Mouse (Mus musculus): ENCODE measurements around the gene Zfyve16. TPM values are rescaled to one million over a fixed set of nuclear protein-coding genes. Genes with fewer than 3 reads are reported as not detected.

Zfyve16 gene
- polyA plus RNA-seq (2012; rRNA removed), result 16.2 and 18.6 TPM in 2 replicates

DNA sequence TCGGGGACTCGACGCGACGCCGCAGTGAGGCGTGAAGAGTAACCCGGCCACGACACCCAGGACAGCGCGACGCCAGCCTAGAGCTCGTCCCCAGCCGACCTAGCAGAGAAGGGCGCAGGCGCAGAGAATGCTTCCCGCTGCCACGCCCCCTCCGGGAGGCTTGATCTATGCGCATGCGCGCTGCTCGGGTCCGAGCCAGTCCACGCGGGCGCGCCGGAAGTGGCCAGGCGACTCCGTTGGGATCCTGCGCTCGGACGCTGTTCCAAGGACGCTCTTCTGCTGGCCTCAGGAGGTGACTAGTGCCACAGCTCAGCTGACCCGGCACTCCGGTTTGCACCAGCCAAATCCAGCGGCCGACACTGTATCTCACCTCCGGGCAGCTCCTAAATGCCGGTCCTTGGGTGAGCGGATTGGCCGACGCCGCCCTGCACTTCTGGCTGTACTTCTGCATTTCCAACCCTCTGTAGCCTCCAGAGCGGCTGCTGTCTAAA, at the start of gene Zfyve16:
Zfyve16 (minus strand) TSS at position 148 of the 491 bp plus-strand sequence.
- DNase-seq (ENCODE audit: low read depth), result peak; percentile 97
- TF ChIP-seq POLR2A (IDR thresholded peaks at IDR 0.05; ENCODE audit: borderline replicate concordance, extremely low read depth, insufficient read depth, insufficient read length, poor library complexity, severe bottlenecking) (peak; percentile 93), CTCF (IDR thresholded peaks at IDR 0.05; ENCODE audit: borderline replicate concordance, extremely low read depth, insufficient read depth, insufficient read length) (no peak)

DNA sequence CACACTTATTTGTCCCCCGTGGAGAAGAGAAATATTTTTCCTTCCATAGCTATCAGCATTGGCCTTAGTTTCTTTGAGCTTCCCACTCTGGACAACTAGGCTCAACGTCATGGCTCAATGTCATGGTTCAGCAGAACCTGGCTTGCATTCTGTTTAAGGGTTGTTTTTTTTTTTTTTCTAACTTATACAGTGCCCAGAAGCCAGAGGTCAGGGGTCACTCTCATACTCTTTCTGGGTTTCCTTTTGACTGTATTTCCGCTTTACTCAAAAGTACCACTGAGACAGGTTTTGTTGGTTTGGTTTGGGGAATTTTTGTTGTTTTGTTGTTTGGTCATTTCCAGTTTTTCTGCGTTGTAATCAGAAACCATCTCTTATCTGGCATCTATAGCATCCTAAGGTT, 47.5 kb upstream of the Zfyve16 start:
- TF ChIP-seq POLR2A (IDR thresholded peaks at IDR 0.05; ENCODE audit: borderline replicate concordance, extremely low read depth, insufficient read depth, insufficient read length, poor library complexity, severe bottlenecking), result no peak
- TF ChIP-seq CTCF (IDR thresholded peaks at IDR 0.05; ENCODE audit: borderline replicate concordance, extremely low read depth, insufficient read depth, insufficient read length), result no peak
- DNase-seq (ENCODE audit: low read depth), result no peak

DNA sequence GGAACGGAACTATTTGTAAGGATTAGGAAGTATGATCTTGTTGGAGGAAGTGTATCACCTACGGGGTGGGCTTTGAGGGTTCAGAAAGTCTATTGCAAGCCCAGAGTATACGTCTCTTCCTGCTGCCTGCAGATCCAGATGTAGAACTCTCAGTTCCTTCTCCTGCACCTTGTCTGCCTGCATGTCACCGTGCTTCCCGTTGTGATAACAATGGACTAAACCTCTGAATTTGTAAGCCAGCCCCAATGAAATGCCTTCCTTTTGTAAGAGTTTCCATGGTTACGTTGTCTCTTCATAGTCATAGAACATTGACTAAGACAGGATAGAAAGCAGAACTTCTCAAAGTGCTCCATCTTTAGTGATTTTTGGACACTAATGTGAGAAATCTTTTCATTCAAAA, 46.0 kb upstream of the Zfyve16 start:
- no peak for TF ChIP-seq POLR2A (IDR thresholded peaks at IDR 0.05; ENCODE audit: borderline replicate concordance, extremely low read depth, insufficient read depth, insufficient read length, poor library complexity, severe bottlenecking)
- TF ChIP-seq CTCF (IDR thresholded peaks at IDR 0.05; ENCODE audit: borderline replicate concordance, extremely low read depth, insufficient read depth, insufficient read length), result no peak
- no peak for DNase-seq (ENCODE audit: low read depth)

DNA sequence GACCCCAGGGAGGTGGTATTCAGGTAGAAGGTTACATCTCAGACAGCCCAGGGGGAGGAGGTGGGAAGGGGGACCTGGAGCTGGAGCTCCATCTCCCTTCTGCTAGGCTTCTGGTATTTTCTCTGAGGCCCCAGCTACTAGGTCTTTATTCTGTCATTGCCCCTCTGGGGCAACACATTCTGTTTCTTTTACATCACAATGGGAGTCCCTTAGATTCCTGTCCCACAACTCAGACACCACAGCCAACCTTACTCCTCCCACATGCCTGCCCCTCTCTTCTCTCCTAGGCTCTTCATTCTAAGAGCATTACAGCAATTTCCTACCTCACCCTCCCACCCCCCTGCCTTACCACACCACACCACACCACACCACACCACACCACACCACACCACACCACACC, 45.4 kb upstream of the Zfyve16 start, which contains the start of gene Spz1:
Spz1 (minus strand) TSS at position 101 of the 400 bp plus-strand sequence.
- no peak for TF ChIP-seq POLR2A (IDR thresholded peaks at IDR 0.05; ENCODE audit: borderline replicate concordance, extremely low read depth, insufficient read depth, insufficient read length, poor library complexity, severe bottlenecking)

DNA sequence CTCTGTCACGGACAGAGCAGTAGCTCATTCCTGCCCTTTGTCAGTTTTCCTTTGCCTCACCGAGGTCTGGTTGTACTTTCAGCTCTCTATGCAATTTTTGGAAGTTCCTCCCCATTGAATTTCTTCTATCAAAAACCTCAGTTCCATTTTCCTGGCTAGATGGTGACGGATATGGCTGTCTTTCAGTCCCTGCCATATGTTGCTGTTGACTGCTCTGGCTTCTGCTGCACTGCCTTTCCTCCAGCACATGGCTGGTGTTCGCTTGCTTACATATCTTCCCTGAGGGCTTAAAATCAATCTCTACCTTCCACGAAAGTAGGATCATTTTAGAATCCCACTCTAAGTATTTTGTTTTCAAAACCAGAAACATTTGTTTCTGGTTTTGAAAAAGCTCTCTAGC, 28.8 kb upstream of the Zfyve16 start:
- DNase-seq (ENCODE audit: low read depth), result peak; percentile 45
- TF ChIP-seq CTCF (IDR thresholded peaks at IDR 0.05; ENCODE audit: borderline replicate concordance, extremely low read depth, insufficient read depth, insufficient read length), result no peak
- no peak for TF ChIP-seq POLR2A (IDR thresholded peaks at IDR 0.05; ENCODE audit: borderline replicate concordance, extremely low read depth, insufficient read depth, insufficient read length, poor library complexity, severe bottlenecking)

More for the DNA sequence above, 45.4 kb upstream of the Zfyve16 start, which contains the start of gene Spz1:
- no peak for DNase-seq (ENCODE audit: low read depth)

DNA sequence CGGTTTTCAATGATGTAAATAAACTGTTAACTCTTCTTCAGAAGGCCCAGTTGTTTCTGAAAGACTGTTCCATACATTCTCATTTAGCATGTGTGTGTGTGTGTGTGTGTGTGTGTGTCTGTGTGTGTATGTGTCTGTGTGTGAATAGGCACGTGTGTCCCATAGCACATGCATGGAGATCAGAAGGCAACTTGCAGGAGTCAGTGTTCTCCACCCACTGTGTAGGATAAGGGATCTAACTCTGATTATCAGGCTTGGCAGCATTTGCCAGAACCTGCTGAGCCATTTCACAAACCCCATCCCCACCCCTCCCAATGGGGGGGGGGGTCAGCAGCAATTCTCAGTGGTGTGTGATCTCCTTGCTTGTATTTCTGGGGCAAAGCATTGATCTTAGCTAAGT, 26.6 kb upstream of the Zfyve16 start:
- no peak for DNase-seq (ENCODE audit: low read depth)
- no peak for TF ChIP-seq CTCF (IDR thresholded peaks at IDR 0.05; ENCODE audit: borderline replicate concordance, extremely low read depth, insufficient read depth, insufficient read length)
- TF ChIP-seq POLR2A (IDR thresholded peaks at IDR 0.05; ENCODE audit: borderline replicate concordance, extremely low read depth, insufficient read depth, insufficient read length, poor library complexity, severe bottlenecking), result no peak

DNA sequence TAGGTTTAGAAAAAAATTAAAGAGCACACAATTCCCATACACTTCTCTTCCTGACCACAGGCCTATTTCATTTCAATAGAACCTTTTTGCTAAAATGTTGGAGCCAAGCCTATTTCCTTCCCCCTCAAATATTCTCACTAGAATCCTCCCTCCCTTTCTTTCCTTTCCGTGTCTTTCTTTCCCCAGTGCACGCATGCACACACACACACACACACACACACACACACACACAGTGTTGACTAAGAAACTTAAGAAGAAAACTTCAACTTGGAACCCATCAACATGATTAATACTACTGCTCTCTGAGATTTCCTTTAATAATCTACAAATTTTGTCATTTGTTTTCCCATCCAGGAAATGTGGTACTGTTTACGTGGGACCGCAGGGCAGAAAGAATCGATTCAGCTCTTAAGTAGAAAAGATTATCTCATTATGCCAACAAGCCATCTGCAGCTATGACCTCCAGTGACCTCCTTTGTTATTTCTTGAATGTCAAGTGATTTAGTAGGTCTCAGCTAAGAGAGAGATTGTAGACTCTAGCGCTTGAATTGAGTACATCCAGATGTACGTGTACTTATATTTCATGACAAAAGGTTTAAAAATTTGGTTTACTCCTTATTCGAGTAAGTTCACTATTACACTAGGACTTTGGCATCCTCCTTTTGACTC, 25.9 kb upstream of the Zfyve16 start:
- no peak for TF ChIP-seq CTCF (IDR thresholded peaks at IDR 0.05; ENCODE audit: borderline replicate concordance, extremely low read depth, insufficient read depth, insufficient read length)
- peak; percentile 60 for DNase-seq (ENCODE audit: low read depth)

DNA sequence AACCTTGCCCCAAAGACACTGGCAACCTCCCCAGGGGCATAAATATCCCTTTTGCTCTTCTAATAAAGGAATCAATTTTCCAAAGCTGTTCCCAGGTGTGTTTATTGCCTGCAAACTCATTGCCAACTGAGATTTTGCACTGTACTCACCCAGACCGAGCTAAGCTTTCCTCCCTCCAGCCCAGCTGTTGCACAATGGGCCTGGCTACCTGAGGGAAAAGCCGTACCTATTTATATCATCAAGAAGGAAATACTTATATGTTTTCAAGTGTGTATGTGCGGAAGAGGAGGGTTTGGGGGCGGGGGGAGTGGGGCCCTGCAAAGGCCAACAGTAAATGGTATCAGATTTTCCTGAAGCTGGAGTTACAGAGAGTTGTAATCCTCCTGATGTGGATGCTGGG, 16.4 kb upstream of the Zfyve16 start:
- DNase-seq (ENCODE audit: low read depth), result no peak
- TF ChIP-seq POLR2A (IDR thresholded peaks at IDR 0.05; ENCODE audit: borderline replicate concordance, extremely low read depth, insufficient read depth, insufficient read length, poor library complexity, severe bottlenecking) (no peak), CTCF (IDR thresholded peaks at IDR 0.05; ENCODE audit: borderline replicate concordance, extremely low read depth, insufficient read depth, insufficient read length) (no peak)

DNA sequence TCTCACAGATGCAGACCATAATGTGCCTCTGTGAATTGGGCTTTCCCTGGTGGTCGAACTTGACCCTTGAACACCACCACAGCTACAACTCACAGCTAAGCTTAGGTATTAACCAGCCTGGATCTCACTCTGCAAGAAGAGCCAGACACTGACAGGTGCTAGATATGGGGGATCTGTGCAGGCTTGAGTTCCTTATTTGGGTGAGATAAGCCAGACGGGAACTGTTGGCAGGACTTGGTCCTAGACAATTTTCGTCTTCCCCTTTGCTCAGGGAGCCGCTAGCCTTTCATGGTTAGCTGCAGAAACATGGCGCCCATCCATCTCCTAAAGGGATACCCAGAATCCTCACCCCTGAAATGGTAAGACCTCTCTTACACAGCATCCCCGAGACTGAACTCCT, 10.3 kb upstream of the Zfyve16 start:
- no peak for DNase-seq (ENCODE audit: low read depth)
- TF ChIP-seq CTCF (IDR thresholded peaks at IDR 0.05; ENCODE audit: borderline replicate concordance, extremely low read depth, insufficient read depth, insufficient read length) (no peak), POLR2A (IDR thresholded peaks at IDR 0.05; ENCODE audit: borderline replicate concordance, extremely low read depth, insufficient read depth, insufficient read length, poor library complexity, severe bottlenecking) (no peak)

DNA sequence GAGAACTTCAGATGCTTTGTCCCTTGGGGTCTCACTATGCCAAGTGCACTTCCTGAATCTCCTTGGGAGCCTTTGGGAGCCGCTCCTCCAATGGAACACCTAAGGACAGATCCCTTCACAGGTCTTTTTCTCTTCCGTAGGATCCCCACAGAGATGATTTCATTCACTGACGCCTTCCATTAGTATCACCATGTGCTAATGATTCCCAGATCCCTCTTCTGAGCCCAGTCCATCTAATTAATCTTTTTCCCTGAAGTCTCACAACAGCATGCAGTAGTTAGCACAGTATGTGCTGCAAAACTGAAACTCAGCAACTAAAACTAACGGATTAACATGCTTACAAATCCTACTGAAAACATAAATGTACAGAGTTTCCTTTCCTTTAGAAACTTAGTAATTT, 8.5 kb upstream of the Zfyve16 start:
- no peak for DNase-seq (ENCODE audit: low read depth)
- TF ChIP-seq POLR2A (IDR thresholded peaks at IDR 0.05; ENCODE audit: borderline replicate concordance, extremely low read depth, insufficient read depth, insufficient read length, poor library complexity, severe bottlenecking), result no peak
- TF ChIP-seq CTCF (IDR thresholded peaks at IDR 0.05; ENCODE audit: borderline replicate concordance, extremely low read depth, insufficient read depth, insufficient read length), result no peak

DNA sequence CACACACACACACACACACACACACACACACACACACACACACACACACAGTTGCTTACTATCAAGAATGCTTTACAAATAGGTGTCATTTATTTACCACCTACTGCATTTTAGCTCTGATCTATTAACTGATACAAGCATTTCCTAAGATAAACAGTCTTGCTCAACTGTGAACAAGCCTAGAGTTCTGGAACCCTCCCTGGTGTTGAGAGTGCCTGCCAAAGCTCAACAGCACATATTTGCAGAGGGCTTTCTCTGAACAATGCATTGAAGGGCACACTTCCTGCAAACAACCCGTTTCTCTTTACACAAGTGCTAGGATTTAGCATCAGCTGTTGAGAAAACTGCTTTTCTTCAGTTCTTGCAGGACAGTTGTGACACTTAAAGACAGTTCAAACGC, 3.1 kb upstream of the Zfyve16 start:
- DNase-seq (ENCODE audit: low read depth), result no peak
- TF ChIP-seq CTCF (IDR thresholded peaks at IDR 0.05; ENCODE audit: borderline replicate concordance, extremely low read depth, insufficient read depth, insufficient read length) (no peak), POLR2A (IDR thresholded peaks at IDR 0.05; ENCODE audit: borderline replicate concordance, extremely low read depth, insufficient read depth, insufficient read length, poor library complexity, severe bottlenecking) (no peak)

DNA sequence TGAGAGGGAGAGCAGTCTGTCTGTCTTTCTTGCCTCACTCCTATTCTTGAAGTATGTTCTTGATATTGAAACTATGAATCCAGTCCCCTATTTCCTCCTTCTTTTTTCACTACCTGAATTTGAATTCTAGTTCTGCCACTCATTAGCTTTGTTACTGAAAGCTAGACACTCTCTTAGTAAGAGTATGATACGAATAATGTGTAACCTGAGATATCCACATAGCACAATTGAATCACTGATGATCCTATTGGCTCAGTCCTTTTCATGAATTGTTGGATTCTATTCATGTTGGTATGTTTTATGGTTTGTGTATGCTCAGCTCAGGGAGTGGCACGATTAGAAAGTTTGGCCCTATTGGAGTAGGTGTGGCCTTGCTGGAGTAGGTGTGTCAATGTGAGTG, 1.5 kb upstream of the Zfyve16 start:
- TF ChIP-seq POLR2A (IDR thresholded peaks at IDR 0.05; ENCODE audit: borderline replicate concordance, extremely low read depth, insufficient read depth, insufficient read length, poor library complexity, severe bottlenecking) (no peak), CTCF (IDR thresholded peaks at IDR 0.05; ENCODE audit: borderline replicate concordance, extremely low read depth, insufficient read depth, insufficient read length) (no peak)
- DNase-seq (ENCODE audit: low read depth), result no peak
